Mouse (Mus musculus): ENCODE measurements at regions not wholly inside any gene's neighbourhood (a gene's known extent, or its start where the extent isn't known, plus 50 kb on each side); places are given as distances from the start of the nearest gene placed in this dataset.

- TF ChIP-seq CTCF (IDR thresholded peaks at IDR 0.05; ENCODE audit: low read depth) (no peak), EP300 (IDR thresholded peaks at IDR 0.05; ENCODE audit: low read depth) (no peak)
Measured at GRCm38 (mm10) chr11:24359086-24359485, 281.2 kb downstream of the Bcl11a start.
